Mouse (Mus musculus): ENCODE data around the gene Hbq1b.
"Not testable (repeated sequence)": the region's sequence is repeated elsewhere in the genome, so short reads cannot be mapped to it uniquely, and the experiment has no call there.

Gene Hbq1b

DNA sequence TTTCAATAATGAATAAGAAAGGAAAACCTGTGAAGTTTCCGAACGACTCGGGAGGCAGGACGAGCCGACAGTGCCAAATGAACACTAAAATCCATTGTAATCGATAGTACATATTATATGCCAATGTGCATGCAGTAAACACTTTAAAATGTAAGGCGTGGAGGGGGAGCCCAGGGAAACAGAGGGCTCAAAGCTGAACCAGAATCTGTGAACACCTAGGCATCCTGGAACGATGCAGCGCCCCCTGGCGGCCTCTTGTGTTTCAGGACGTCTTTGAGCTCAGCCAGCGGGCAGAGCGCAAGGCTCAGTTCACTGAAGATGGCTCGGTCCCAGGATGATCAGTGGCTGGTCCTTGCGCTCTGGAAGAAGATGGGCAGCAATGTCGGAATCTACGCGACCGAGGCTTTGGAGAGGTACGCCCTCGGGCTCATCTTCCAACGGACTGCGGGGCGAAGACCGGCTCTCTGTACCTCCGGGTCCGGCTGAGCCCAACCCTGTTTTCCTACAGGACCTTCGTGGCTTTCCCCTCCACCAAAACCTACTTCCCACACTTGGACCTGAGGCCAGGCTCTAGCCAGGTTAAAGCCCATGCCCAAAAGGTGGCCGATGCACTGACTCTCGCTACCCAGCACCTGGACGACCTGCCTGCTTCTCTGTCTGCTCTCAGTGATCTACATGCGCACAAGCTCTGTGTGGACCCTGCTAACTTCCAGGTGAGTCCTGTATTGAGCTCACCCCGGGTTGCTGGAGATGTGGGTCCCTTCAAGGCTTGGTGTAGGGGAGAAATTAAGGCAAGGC, at the start of gene Hbq1b:
TSS of gene Hbq1b (plus strand) at position 271 of the 798 bp plus-strand sequence.
- in situ Hi-C loops (cut with MboI), result not testable (repeated sequence)

DNA sequence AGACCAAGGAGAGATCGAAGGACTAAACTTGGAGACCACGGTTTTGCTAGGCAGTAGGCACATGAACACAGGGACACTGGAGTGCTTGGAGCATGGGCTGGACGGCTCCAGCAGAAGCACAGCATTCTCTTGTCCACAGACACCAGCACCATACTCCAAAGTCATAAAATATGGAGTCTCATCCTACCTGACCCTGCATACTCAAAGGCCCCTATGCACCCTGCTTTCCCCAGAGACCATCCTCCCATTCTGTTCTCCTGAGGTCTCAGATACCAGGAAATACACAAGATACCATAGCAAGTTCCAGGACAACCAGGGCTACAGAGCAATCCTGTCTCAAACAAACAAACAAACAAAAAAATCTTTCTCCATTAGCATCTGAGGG, 49.4 kb upstream of the Hbq1b start:
- in situ Hi-C loops (cut with MboI), result no loop called here

DNA sequence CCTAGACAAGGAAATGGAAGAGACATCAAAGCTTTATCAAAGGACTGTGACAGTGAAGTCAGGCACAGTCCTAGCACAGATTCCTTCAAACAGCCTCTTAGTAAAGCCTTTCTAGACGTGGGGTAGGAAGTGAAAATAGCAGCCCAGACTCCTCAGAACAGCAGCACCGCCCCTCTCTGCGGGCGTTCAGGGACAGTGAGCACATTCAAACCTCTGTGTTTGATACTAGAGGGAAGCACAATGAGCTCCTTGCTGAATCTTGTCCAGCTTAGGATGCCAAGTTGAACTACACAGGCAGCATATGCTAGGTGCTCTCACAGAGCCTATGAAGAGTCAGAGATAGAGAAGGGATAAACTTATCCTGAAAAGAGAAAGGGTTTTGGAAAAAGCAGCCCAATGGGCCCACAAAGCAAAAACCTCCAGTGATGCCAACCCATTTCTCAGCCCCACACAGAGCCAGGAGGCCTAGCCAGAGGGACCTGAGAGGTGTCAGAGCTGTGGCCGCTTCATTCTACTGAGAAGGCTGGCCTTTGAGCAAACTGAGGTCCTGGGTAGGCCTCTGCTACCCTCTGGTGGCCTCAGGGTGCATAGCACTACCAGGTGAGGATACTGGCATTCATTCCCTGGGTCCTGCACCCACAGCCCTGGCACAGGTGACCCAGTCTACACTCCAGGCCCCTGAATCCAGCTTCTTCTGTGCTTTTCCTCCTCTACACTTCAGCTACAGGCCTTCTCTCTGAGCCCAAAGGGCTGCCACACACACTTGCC, 48.5 kb upstream of the Hbq1b start:
- in situ Hi-C loops (cut with MboI), result no loop called here

DNA sequence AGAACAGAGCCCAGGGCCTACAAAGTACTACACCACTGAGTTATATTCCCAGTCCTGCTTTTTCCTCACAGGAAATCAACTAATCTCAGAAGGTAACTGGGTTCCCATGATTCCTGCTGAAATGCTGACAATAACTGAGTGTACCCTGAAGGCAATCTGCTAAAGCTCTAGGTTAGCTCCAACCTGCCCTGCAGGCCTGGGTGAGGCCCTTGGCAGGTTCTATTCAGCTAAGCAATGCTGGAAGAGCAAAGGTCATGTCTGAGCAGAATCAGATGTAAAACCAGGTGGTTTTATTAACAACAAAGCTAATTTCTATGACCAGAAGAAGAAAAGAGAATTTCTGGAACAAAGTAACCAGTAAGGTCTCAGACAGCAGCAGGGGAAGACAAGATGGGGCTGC, 45.4 kb upstream of the Hbq1b start:
- in situ Hi-C loops (cut with MboI), result no loop called here

DNA sequence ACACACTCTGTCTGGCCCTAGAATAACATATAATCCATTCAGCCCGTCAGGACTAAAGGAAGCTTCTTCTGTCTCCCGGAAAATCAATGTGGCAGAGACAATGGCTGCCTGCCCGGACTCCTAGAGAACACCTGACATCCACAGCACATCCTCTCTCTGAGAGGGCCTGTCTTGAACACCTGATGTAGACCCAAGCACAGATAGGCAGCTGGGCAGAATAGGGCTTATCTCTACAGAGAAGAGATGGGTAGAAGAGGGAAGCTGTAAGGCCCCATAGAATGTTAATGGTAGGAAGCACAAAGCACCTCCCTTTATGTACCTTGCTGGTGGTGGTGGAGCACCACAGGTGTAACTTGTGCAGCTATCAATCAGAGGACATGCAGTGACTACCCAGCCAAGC, 44.6 kb upstream of the Hbq1b start:
- in situ Hi-C loops (cut with MboI), result no loop called here

DNA sequence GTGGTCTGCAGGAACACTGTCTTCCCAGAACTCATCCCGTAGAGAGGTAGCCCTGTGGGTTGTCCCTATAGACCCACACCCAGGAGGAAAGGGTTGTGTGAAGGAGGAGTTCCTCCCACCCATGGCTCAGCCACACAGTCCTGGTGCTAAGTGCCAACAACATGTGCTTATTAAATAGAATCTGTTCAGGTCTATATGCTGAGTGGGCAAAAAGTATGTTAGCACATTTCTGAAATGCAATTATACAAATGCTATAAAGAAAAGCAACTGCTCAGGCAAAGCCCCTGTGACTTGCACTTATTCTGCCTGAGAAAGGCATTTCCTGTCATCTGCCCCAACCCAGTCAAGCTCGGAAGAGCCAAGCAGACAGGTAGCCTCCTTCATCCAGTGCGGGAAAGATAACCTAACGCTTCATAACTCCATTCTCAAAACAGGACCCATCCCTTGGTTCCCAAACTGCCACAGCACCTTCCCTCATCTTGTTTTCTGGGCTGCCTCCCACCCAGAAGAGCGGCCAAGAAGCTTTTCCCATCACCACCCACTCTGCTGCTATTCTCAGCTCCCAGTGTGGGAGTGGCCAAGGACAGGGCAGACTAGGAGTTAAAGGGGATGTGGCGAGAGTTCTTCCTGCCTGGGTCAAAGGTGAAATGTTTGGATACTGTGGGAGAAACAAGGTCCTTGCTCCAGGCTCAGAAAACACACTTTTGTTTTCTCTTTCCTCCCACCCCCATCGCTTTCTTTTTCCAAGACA, 43.4 kb upstream of the Hbq1b start:
- in situ Hi-C loops (cut with MboI), result no loop called here

DNA sequence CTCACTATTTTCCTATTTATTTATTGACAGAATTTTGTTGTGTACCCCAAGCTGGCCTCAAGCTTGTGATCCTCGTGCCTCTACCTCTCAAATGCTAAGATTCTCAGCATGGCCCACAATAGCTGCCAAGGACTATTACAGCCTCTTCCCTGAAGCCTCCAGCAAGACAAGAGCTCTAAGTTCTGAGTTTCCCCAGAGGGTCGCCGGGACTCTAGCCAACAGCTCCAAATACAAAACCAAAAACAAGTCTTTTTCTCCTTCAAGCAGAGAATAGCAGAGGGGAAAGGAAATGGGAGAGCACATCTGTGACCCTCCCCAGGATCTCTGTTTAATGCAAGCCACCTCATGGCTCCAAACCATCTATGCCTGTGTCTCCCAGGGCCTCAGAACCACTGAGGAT, 42.7 kb upstream of the Hbq1b start:
- in situ Hi-C loops (cut with MboI), result no loop called here

DNA sequence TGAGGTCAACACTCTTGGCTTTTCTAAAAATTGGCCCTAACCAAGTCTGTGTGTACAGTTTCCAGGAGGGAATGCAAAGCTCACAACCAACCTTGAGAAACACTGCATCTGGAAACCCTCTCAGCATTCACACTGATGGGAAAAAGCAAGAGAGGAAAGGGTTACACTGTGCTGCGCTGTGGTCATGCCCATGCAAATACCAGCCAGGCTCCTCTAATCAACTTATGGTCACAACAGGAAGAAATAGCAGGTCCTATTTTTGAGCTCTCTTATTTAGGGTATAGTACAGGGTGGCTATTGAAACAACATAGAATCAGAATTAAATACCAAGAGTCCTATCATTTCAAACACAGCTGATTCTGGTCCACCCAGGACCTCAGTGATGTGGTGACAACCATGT, 42.1 kb upstream of the Hbq1b start:
- in situ Hi-C loops (cut with MboI), result no loop called here

DNA sequence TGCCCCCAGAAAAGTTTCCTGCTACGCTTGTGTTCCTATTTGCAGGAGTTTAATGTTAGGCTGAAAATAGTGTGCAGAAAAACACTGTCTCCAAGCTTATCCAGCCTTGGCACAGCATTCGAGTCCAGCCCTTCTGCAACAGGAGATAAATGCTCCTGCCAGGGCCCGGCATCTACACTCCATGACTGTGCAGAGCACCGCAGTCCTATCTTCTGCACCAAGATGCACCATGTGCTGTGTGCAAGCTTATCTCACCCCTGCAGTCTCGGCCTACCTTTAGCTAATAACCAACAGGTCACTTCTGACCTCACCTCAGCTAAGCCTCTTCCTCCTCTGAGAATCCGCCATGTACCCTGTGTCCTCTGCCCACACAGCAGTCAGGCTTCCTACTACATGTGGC, 41.2 kb upstream of the Hbq1b start:
- in situ Hi-C loops (cut with MboI), result no loop called here

DNA sequence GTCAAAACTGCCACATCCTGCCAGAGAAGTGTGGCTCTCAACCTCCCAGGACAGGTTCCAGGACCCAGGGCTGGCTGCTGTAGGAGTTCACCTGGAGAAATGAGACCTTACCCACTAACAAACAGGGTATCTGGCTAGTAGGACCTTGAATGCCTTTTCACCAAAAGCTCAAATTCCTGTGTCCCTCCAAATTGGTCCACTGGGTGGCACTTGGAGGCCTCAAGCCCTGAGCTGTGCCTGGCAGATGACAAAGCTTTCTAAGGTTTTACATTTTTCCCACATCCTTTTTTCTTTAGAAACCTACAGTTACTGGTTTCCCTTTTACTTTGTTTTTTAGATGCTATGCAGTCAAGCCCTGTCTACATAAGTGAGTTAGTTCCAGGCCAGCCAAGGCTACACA, 39.7 kb upstream of the Hbq1b start:
- in situ Hi-C loops (cut with MboI), result no loop called here

DNA sequence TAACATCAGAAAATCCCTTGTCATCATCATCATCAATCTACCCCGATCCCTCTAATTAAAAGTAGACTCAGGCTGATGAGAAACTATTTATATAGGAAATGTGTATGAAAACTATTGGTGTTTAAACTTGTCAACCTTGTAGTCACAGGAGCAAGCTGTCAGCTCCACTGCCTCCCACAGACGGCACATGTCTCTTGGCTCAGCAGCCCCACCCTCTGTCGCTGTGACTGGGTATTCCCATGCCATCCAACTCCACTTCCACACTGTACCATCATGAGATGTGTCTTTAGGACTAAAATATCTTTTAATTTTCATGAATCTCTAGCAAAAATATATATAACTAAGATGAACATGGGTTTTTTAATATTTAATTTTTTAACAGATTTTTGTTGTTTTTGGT, 38.4 kb upstream of the Hbq1b start:
- in situ Hi-C loops (cut with MboI), result no loop called here

DNA sequence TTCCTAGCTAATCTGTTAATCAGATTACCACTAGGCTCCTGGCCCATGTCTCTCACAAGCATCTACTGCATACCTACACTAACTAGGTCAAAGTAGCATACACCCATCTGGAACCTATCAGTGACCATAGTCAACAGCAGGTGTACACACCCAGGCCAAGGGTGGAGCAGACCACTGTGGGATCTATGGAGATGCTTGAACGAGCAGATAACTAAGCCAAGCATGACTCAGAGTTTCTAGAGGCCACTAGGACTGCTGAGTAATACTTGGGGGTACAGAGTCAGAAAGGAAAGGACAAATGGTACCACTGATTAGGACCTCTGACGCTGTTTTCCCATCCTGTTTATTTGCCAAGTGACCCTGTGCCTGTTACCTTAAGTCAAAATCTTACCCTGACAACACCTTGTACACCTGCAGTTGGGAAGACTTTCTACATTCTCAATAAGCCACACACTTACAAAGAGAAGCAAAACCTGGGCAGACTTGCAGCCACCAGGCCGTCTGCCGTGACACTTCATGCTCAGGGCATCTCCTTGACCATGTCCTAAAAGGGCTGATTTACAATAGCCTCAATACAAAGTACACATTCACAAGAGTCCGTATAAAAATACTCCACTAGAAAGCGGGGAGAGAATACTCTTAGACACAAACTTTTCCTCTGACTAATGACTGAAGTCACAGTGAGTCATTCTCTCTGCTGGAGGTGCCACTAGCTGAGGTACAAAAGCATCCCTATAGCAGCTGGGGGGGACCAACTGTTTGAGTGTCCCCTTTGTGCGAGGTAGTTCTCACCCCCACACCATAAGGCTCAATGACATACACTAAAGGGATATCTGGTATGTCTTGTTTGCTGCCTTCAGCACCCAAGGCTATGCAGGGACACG, 35.6 kb upstream of the Hbq1b start:
- in situ Hi-C loops (cut with MboI), result no loop called here

DNA sequence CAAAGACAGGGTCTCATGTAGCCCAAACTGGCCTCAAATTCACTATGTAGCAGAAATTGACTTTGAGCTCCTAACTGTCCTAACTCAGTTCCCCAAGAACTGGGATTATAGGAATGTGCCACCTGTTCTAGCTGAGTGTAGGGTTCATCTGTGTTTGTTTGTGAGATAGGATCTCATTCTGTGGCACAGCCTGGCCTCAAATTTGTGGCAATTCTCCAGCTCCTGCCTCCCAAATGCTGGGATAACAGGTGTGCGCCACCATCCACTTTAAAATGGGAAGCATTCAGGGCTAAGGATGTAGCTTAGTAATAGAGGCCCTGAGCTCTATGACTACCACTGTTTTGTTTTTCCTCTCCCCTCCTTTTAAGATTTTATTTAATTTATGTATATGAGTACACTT, 33.6 kb upstream of the Hbq1b start:
- in situ Hi-C loops (cut with MboI), result no loop called here

DNA sequence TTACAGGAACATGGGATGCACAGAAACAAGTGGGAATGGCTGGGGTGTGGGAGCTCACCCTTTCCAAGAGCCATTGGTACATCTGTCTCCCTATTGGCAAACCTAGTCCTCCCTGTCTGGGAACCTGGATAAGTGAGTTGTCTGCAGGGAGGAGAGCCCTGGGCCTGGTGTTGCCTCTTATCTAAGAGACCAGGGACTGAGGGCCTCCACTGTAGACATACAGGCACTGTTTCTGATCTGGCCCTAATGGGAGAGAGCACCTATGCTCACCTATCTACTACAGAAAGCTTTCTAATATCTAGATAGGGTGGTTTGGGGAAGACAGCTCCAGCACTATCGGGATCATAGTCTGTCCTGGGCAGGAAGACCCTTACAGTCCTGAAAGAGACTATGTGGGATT, 30.6 kb upstream of the Hbq1b start:
- in situ Hi-C loops (cut with MboI), result no loop called here

DNA sequence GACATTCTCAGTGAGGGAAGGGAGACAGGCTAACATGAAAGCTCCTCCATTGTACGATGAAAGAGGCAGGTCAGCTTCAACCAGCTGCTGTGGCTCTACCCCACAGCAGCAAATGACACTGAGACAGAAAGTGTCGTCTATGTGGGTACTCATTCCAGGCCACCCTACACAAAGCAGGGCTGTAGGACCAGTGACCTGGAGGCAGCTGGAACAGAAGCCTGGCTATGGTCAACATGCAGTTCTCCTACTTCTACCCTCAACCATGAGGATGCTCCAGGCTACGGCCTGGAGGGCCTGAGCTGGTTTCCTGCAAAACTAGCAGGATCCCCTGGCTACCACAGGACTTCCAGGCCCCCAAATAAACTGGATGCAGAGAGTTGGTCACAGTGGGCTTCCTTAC, 30.2 kb upstream of the Hbq1b start:
- in situ Hi-C loops (cut with MboI), result no loop called here

DNA sequence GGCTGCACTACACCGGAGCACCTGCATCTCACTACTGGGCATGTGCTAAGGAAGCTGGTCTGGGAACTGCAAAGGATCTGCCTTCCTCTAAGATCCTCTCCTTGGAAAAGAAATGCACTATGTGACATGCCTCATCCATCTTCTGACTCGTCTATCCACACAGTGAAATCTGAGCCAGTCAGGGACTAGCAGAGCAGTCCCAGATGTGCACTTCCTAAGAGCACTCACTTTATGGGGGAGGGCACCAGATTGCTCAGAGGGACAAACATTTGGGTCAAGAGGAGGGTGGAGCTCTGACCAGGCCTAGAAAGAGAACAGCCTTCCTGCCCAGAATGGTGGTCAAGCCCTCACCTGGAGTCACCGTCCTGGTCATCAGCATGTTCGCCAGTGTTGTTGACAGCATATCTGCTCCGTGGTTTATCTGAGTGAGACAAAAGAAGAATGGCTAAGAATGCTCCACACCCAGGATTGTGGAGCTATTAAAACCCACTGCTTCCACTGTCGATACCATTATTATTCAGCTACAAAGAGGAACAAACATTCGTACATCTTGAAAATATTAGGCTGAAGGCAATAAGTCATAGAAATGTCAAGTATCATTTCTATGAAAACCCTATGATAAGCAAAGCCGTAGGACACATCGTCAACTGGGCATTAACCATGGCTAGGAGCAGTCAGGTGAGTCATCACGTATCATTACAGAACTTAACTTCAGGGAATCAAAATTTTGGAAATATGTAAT, 23.9 kb upstream of the Hbq1b start:
- in situ Hi-C loops (cut with MboI), result no loop called here

DNA sequence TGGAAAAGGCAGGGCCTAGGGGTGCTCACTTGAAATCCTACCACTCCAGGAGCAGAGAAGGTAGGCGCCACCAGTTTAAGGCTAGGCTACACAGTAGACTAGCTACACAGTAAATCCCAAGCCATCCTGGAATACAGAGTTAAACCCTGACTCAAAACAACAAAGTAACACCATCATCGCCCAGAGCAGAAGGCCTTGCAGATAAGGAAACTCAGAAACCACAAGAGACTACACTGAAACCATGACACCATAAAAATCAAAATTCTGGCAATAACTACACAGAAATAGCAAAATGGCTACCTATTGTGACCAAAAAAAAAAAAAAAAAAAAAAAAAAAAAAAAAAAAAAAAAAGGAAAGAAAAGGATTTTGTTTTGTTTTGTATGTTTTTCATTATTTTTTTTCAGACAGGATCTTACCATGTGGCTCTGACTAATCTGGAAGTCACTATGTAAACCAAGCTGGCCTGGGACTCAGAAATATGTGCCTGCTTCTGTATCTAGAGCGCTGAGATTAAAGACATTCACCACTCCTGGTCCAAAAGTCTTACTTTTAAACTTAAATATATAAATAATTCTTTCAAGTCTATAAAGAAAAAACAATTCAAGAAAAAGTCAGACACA, 21.5 kb upstream of the Hbq1b start:
- in situ Hi-C loops (cut with MboI), result no loop called here

DNA sequence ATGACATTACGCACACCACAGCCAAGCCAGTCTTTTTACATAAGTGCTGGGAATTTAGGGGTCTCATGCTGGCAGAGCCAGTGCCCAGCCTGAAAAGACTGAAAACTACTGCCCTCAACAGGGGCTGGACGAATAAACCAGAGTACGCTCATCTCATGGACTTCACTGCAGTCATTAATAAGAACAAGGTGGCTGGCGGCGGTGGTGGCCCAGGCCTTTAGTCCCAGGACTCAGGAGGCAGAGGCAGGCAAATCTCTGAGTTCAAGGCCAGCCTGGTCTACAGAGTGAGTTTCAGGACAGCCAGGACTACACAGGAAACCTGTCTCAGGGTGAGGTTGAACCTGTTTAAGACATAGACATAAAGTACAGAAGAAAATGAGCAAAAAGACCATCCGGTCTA, 20.6 kb upstream of the Hbq1b start:
- in situ Hi-C loops (cut with MboI), result no loop called here

DNA sequence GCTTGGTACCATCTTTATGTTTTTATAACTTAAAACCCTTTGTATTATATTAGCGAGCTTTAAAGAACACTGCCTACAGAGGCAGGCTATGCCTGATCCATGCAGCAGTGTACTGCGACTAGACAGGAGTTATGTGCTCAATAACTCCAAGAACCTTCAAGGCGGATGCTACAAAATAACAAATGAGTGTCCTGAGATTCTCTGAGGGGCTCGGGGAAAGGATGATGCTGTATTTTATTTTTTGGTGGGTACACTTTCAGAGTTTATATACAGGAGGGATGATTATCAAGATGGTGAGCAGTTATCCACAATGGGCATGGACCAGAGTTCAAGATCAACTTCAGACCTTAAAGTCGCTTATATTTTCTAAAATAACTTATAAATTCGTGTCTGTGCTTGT, 20.0 kb upstream of the Hbq1b start:
- in situ Hi-C loops (cut with MboI), result no loop called here

DNA sequence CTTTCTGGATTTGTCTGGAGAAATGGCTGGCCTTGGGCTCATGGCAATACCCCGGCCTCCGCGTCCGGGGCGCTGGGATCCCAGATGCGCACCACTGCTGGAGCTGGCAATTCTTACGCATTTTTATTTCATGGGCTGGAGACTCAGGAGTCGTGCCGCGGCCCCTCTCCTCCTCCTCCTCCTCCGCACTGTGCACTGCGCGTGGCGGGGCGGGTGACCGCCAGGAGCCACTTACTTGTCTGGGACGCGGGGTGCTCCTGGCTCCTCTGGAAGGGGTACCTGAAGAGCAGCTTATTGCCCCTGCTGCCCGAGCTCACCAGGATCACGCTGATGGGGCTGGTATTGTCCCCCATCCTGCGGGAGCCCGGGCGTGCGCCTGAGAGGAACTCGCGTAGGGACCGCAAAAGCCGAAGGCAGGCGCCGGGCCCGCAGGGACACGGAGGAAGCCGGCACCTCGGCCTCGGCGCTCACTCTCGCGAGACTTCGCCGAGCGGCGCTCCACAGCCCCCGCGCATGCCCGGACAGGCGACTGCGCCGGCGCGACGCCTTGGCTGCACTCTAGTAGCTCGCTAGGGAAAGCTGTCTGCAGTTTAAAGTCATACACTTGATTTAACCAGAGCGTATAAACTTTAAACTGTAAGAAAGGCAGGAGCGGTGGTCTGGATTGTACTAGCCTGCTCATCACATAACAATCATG, 19.4 kb upstream of the Hbq1b start, which contains the start of gene Nprl3:
TSS of gene Nprl3 (minus strand) at position 520 of the 697 bp plus-strand sequence.
- in situ Hi-C loops (cut with MboI), result no loop called here

Measured in mature B cell (primary cell).